Mouse (Mus musculus): ENCODE data around the gene Mmrn1. TPM values are rescaled to one million over a fixed set of nuclear protein-coding genes. Genes with fewer than 3 reads are reported as not detected.
A peak's percentile ranks its signal among the peaks of the same experiment; 100 is the strongest.

The Mmrn1 gene
- polyA plus RNA-seq, 1 experiment from 2014 or later: 7.3 TPM

GRCm38 (mm10) chr6:60979039-60979438, 54.3 kb downstream of the Mmrn1 start:
- Histone ChIP-seq H3K4me2 (replicated peaks; ENCODE audit: low read depth, low read length) (no peak overlapping the region), H3K36me3 (ENCODE audit: control insufficient read depth, insufficient read depth, low read length) (no peaks in the 10 kb centered on the region), H3K9me3 (ENCODE audit: control insufficient read depth, low read length) (no peaks in the 10 kb centered on the region), H3K27me3 (ENCODE audit: control insufficient read depth, insufficient read depth, low read length) (no peaks in the 10 kb centered on the region), H3K27ac (ENCODE audit: low read depth, low read length) (no peak overlapping the region; the same call in 1 of the 2 replicates), H3K4me1 (ENCODE audit: control insufficient read depth, insufficient read depth, low read length) (no peaks in the 10 kb centered on the region), H3K9ac (ENCODE audit: low read depth, low read length) (no peak overlapping the region), H3K4me3 (ENCODE audit: low read length) (no peak overlapping the region)
- peak; percentile 72; the same call in 1 of the 2 replicates for ATAC-seq (ENCODE audit: low FRiP score, low TSS enrichment)
- 70% methylated on average over 2 of the region's 2 CpGs for WGBS

- H3K4me3 ChIP-seq (ENCODE audit: low read length): no peak overlapping the region
- H3K9me3 ChIP-seq (ENCODE audit: control insufficient read depth, low read length): no peaks in the 10 kb centered on the region
- no peak overlapping the region for H3K27ac ChIP-seq (ENCODE audit: low read depth, low read length)
- no peak overlapping the region for H3K4me2 ChIP-seq (replicated peaks; ENCODE audit: low read depth, low read length)
- H3K9ac ChIP-seq (ENCODE audit: low read depth, low read length): no peak overlapping the region
- H3K36me3 ChIP-seq (ENCODE audit: control insufficient read depth, insufficient read depth, low read length): no peaks in the 10 kb centered on the region
- no peaks in the 10 kb centered on the region for H3K27me3 ChIP-seq (ENCODE audit: control insufficient read depth, insufficient read depth, low read length)
- ATAC-seq (ENCODE audit: low FRiP score, low TSS enrichment): no peak
- WGBS: 86% methylated on average over 1 of the region's 1 CpGs
- no peaks in the 10 kb centered on the region for H3K4me1 ChIP-seq (ENCODE audit: control insufficient read depth, insufficient read depth, low read length)
Measured at GRCm38 (mm10) chr6:60984360-60984759, 59.6 kb downstream of the Mmrn1 start.

GRCm38 (mm10) chr6:60985919-60986318, 61.1 kb downstream of the Mmrn1 start:
- no peak for ATAC-seq (ENCODE audit: low FRiP score, low TSS enrichment)
- H3K4me3 ChIP-seq (ENCODE audit: low read length): no peak overlapping the region
- H3K27ac ChIP-seq (ENCODE audit: low read depth, low read length): no peak overlapping the region
- no peaks in the 10 kb centered on the region for H3K4me1 ChIP-seq (ENCODE audit: control insufficient read depth, insufficient read depth, low read length)
- 50% methylated on average over 2 of the region's 2 CpGs for WGBS
- no peaks in the 10 kb centered on the region for H3K36me3 ChIP-seq (ENCODE audit: control insufficient read depth, insufficient read depth, low read length)
- H3K9ac ChIP-seq (ENCODE audit: low read depth, low read length): no peak overlapping the region
- no peak overlapping the region for H3K4me2 ChIP-seq (replicated peaks; ENCODE audit: low read depth, low read length)
- no peaks in the 10 kb centered on the region for H3K27me3 ChIP-seq (ENCODE audit: control insufficient read depth, insufficient read depth, low read length)
- H3K9me3 ChIP-seq (ENCODE audit: control insufficient read depth, low read length): no peaks in the 10 kb centered on the region

- Histone ChIP-seq H3K27me3 (ENCODE audit: control insufficient read depth, insufficient read depth, low read length) (no peaks in the 10 kb centered on the region), H3K36me3 (ENCODE audit: control insufficient read depth, insufficient read depth, low read length) (no peaks in the 10 kb centered on the region), H3K9me3 (ENCODE audit: control insufficient read depth, low read length) (no peaks in the 10 kb centered on the region), H3K9ac (ENCODE audit: low read depth, low read length) (no peak overlapping the region), H3K4me3 (ENCODE audit: low read length) (no peak overlapping the region), H3K4me2 (replicated peaks; ENCODE audit: low read depth, low read length) (no peak overlapping the region), H3K27ac (ENCODE audit: low read depth, low read length) (no peak overlapping the region), H3K4me1 (ENCODE audit: control insufficient read depth, insufficient read depth, low read length) (no peaks in the 10 kb centered on the region)
- ATAC-seq (ENCODE audit: low FRiP score, low TSS enrichment): no peak
- 93% methylated on average over 11 of the region's 11 CpGs for WGBS
Measured at GRCm38 (mm10) chr6:60986914-60987313, 62.1 kb downstream of the Mmrn1 start.

GRCm38 (mm10) chr6:60987804-60988203, 63.0 kb downstream of the Mmrn1 start:
- Histone ChIP-seq H3K27me3 (ENCODE audit: control insufficient read depth, insufficient read depth, low read length) (no peaks in the 10 kb centered on the region), H3K36me3 (ENCODE audit: control insufficient read depth, insufficient read depth, low read length) (no peaks in the 10 kb centered on the region), H3K9me3 (ENCODE audit: control insufficient read depth, low read length) (no peaks in the 10 kb centered on the region), H3K9ac (ENCODE audit: low read depth, low read length) (no peak overlapping the region), H3K4me3 (ENCODE audit: low read length) (no peak overlapping the region), H3K4me2 (replicated peaks; ENCODE audit: low read depth, low read length) (no peak overlapping the region), H3K4me1 (ENCODE audit: control insufficient read depth, insufficient read depth, low read length) (no peaks in the 10 kb centered on the region), H3K27ac (ENCODE audit: low read depth, low read length) (no peak overlapping the region)
- WGBS: 82% methylated on average over 3 of the region's 3 CpGs
- ATAC-seq (ENCODE audit: low FRiP score, low TSS enrichment): no peak

- Histone ChIP-seq H3K27ac (ENCODE audit: low read depth, low read length) (no peak overlapping the region), H3K4me2 (replicated peaks; ENCODE audit: low read depth, low read length) (no peak overlapping the region), H3K9me3 (ENCODE audit: control insufficient read depth, low read length) (no peaks in the 10 kb centered on the region), H3K27me3 (ENCODE audit: control insufficient read depth, insufficient read depth, low read length) (no peaks in the 10 kb centered on the region), H3K4me1 (ENCODE audit: control insufficient read depth, insufficient read depth, low read length) (no peaks in the 10 kb centered on the region), H3K36me3 (ENCODE audit: control insufficient read depth, insufficient read depth, low read length) (no peaks in the 10 kb centered on the region), H3K4me3 (ENCODE audit: low read length) (no peak overlapping the region), H3K9ac (ENCODE audit: low read depth, low read length) (no peak overlapping the region)
- ATAC-seq (ENCODE audit: low FRiP score, low TSS enrichment): no peak
- WGBS: 94% methylated on average over 1 of the region's 1 CpGs
Measured at GRCm38 (mm10) chr6:60992366-60992765, 67.6 kb downstream of the Mmrn1 start.

- Histone ChIP-seq H3K4me2 (replicated peaks; ENCODE audit: low read depth, low read length) (no peak overlapping the region), H3K9me3 (ENCODE audit: control insufficient read depth, low read length) (no peaks in the 10 kb centered on the region), H3K36me3 (ENCODE audit: control insufficient read depth, insufficient read depth, low read length) (no peaks in the 10 kb centered on the region), H3K4me1 (ENCODE audit: control insufficient read depth, insufficient read depth, low read length) (no peaks in the 10 kb centered on the region), H3K27ac (ENCODE audit: low read depth, low read length) (no peak overlapping the region), H3K4me3 (ENCODE audit: low read length) (no peak overlapping the region), H3K9ac (ENCODE audit: low read depth, low read length) (no peak overlapping the region), H3K27me3 (ENCODE audit: control insufficient read depth, insufficient read depth, low read length) (no peaks in the 10 kb centered on the region)
- WGBS: 64% methylated on average over 4 of the region's 4 CpGs
- no peak for ATAC-seq (ENCODE audit: low FRiP score, low TSS enrichment)
Measured at GRCm38 (mm10) chr6:60993386-60994108, 68.8 kb downstream of the Mmrn1 start.

GRCm38 (mm10) chr6:60994114-60994513, 69.3 kb downstream of the Mmrn1 start:
- no peaks in the 10 kb centered on the region for H3K9me3 ChIP-seq (ENCODE audit: control insufficient read depth, low read length)
- H3K4me1 ChIP-seq (ENCODE audit: control insufficient read depth, insufficient read depth, low read length): no peaks in the 10 kb centered on the region
- no peak overlapping the region for H3K9ac ChIP-seq (ENCODE audit: low read depth, low read length)
- WGBS: 29% methylated on average over 6 of the region's 6 CpGs
- ATAC-seq (ENCODE audit: low FRiP score, low TSS enrichment): no peak
- H3K4me3 ChIP-seq (ENCODE audit: low read length): no peak overlapping the region
- H3K27ac ChIP-seq (ENCODE audit: low read depth, low read length): no peak overlapping the region
- no peaks in the 10 kb centered on the region for H3K36me3 ChIP-seq (ENCODE audit: control insufficient read depth, insufficient read depth, low read length)
- no peak overlapping the region for H3K4me2 ChIP-seq (replicated peaks; ENCODE audit: low read depth, low read length)
- no peaks in the 10 kb centered on the region for H3K27me3 ChIP-seq (ENCODE audit: control insufficient read depth, insufficient read depth, low read length)

GRCm38 (mm10) chr6:60994521-60994920, 69.7 kb downstream of the Mmrn1 start:
- no peaks in the 10 kb centered on the region for H3K27me3 ChIP-seq (ENCODE audit: control insufficient read depth, insufficient read depth, low read length)
- 53% methylated on average over 10 of the region's 10 CpGs for WGBS
- no peak overlapping the region for H3K9ac ChIP-seq (ENCODE audit: low read depth, low read length)
- H3K27ac ChIP-seq (ENCODE audit: low read depth, low read length): no peak overlapping the region
- no peaks in the 10 kb centered on the region for H3K4me1 ChIP-seq (ENCODE audit: control insufficient read depth, insufficient read depth, low read length)
- H3K9me3 ChIP-seq (ENCODE audit: control insufficient read depth, low read length): no peaks in the 10 kb centered on the region
- no peak overlapping the region for H3K4me2 ChIP-seq (replicated peaks; ENCODE audit: low read depth, low read length)
- no peaks in the 10 kb centered on the region for H3K36me3 ChIP-seq (ENCODE audit: control insufficient read depth, insufficient read depth, low read length)
- H3K4me3 ChIP-seq (ENCODE audit: low read length): no peak overlapping the region
- ATAC-seq (ENCODE audit: low FRiP score, low TSS enrichment): no peak
